Mouse (Mus musculus): Measurements from ENCODE around the gene Flot1. TPM values are rescaled to one million over a fixed set of nuclear protein-coding genes. Genes with fewer than 3 reads are reported as not detected.

Gene Flot1
- polyA plus RNA-seq (2012; rRNA removed), result 29.9 and 35.8 TPM in 2 replicates

DNA sequence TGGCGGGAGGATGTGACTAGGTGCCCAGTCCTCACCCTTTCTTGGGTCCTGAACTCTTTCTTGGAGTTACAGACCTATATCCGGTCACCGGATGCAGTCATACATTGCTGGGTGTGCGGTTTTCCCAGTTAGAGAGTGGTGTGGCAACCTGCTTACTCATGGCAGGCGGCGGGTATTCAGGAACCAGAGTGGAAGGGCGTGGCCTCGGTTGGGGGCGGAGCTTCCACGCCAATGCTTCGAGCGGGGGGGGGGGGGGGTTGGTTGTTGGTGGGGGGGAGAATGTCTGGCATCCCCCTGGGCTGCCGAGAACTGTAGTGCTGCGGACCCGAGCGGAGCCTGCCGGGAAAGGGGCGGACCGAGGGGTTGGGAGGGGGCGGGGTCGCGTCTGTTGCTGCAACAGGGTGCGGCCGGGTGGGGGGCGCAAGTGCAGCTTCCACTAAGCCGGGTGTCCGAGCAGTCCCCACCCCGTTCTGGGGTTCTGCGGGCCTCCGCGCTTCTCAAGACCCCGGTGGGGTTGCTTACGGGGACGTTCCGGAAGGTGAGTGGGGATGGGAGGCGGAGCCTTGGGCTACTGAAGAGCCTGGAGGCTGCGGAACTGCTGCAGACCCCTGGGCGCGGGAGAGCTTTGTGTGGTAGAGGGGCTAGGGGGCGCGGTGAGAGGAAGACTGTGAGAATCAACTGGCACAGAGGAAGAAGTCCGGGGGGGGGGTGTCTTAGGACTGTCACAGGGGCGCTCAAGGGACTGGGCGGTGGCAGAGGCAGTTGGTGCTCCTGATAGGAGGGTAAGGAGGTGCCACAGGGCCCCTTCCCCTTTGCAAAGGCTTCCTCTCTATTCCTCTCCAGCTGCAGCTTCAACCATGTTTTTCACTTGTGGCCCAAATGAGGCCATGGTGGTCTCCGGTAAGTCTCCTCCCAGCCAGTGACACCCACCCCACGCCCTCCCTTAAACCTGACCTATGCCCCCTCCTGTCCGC, at the start of gene Flot1:
TSS of gene Flot1 (plus strand) at position 267 of the 974 bp plus-strand sequence.
- 0 out of 2 replicates have a peak, but pooled peaks cover 1% of the 10 kb centered on the region for H3K36me3 ChIP-seq (ENCODE audit: control insufficient read depth, insufficient read depth, low read length)
- peaks cover 14% of the 10 kb centered on the region; the same call in 1 of the 2 replicates for H3K4me1 ChIP-seq (ENCODE audit: control insufficient read depth, insufficient read depth, insufficient read length)
- no peak for TF ChIP-seq POLR2A (IDR thresholded peaks at IDR 0.05; ENCODE audit: low read depth, low read length)
- TF ChIP-seq CTCF (IDR thresholded peaks at IDR 0.05; ENCODE audit: extremely low read depth, insufficient read depth, insufficient read length, insufficient replicate concordance), result no peak
- 0 out of 2 replicates have a peak, but pooled peaks cover 2% of the 10 kb centered on the region for H3K27me3 ChIP-seq (ENCODE audit: control insufficient read depth, insufficient read depth, low read length)
- peak within 1 kb of the TSS; percentile 77 for H3K4me3 ChIP-seq (ENCODE audit: extremely low read depth, insufficient read depth, insufficient read length)
- DNase-seq (ENCODE audit: low read depth in 1 of 2, low spot score in 2 of 2), result peak; percentile 41 to 68
- H3K27ac ChIP-seq (ENCODE audit: insufficient read depth, low read length), result peak within 1 kb of the TSS; percentile 78
- WGBS, result 1% methylated on average over 46 of the region's 47 CpGs

GRCm38 (mm10) chr17:35776811-35777609, 46.0 kb upstream of the Flot1 start:
- Histone ChIP-seq H3K27me3 (ENCODE audit: control insufficient read depth, insufficient read depth, low read length) (no peaks in the 10 kb centered on the region), H3K4me3 (ENCODE audit: extremely low read depth, insufficient read depth, insufficient read length) (no peak overlapping the region), H3K4me1 (ENCODE audit: control insufficient read depth, insufficient read depth, insufficient read length) (peaks cover 5% of the 10 kb centered on the region; the same call in 1 of the 2 replicates), H3K27ac (ENCODE audit: insufficient read depth, low read length) (no peak overlapping the region), H3K36me3 (ENCODE audit: control insufficient read depth, insufficient read depth, low read length) (no peaks in the 10 kb centered on the region)
- no peak for DNase-seq (ENCODE audit: low read depth in 1 of 2, low spot score in 2 of 2)
- WGBS, result 29% methylated on average over 13 of the region's 13 CpGs
- TF ChIP-seq POLR2A (IDR thresholded peaks at IDR 0.05; ENCODE audit: low read depth, low read length), result no peak
- no peak for TF ChIP-seq CTCF (IDR thresholded peaks at IDR 0.05; ENCODE audit: extremely low read depth, insufficient read depth, insufficient read length, insufficient replicate concordance)

DNA sequence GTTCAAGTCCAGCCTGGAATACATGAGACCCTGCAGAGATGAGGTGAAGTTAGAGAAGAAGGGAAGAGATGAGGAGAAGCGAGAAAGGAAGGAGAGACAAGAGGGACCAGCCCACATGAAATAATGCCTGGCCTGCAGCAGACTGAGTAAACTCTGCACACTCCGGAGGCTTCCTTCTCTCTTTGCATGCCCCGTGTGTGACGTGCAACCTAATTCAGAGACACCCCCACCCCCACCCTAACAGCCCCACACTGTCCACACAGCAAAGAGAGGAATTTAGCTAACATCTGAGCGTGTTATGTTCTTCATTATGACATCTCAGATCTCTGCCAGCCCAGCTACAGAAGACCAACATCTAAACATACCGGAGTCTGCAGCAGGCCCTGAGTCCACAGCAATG, 44.1 kb upstream of the Flot1 start:
- no peak overlapping the region for H3K27ac ChIP-seq (ENCODE audit: insufficient read depth, low read length)
- H3K4me1 ChIP-seq (ENCODE audit: control insufficient read depth, insufficient read depth, insufficient read length), result peaks cover 5% of the 10 kb centered on the region; the same call in 1 of the 2 replicates
- DNase-seq (ENCODE audit: low read depth in 1 of 2, low spot score in 2 of 2), result no peak
- H3K27me3 ChIP-seq (ENCODE audit: control insufficient read depth, insufficient read depth, low read length), result no peaks in the 10 kb centered on the region
- WGBS, result 65% methylated on average over 6 of the region's 6 CpGs
- TF ChIP-seq CTCF (IDR thresholded peaks at IDR 0.05; ENCODE audit: extremely low read depth, insufficient read depth, insufficient read length, insufficient replicate concordance) (no peak), POLR2A (IDR thresholded peaks at IDR 0.05; ENCODE audit: low read depth, low read length) (no peak)
- no peaks in the 10 kb centered on the region for H3K36me3 ChIP-seq (ENCODE audit: control insufficient read depth, insufficient read depth, low read length)
- H3K4me3 ChIP-seq (ENCODE audit: extremely low read depth, insufficient read depth, insufficient read length), result no peak overlapping the region

DNA sequence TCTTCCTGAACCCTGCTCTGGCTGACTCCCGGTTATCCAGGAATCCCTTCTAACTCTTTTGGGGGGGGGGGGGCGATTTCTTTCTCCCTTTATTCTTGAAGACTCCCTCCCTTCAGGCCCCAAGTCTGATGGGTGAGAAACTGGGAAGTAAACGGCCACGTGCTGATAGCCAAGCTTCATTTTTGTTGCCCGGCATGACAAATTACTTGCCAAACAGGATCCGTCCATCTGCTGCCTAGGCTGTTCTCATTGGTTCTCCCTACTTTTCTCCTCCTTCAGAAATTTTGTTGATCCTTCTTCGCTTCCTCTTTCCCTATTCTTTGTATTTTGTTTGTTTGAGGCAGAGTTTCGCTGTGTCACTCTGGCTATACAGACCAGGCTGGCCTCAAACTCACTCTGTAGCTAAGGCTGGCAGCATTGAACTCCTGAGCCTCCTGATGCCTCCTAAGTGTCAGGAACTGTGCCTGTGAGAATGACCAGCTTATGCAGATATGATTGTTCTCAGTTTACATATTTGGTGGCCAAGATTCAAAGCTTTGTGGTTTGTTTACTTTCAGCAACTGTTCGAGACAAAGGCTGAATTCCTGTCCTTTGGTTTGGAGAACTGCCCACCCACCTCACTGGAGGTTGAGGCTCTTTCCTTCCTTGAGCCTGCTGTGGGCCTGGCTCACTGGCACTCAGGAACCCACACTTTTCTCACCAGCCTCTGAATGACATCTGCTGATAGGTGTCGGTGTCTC, 43.4 kb upstream of the Flot1 start:
- Histone ChIP-seq H3K27ac (ENCODE audit: insufficient read depth, low read length) (no peak overlapping the region), H3K4me1 (ENCODE audit: control insufficient read depth, insufficient read depth, insufficient read length) (peaks cover 5% of the 10 kb centered on the region; the same call in 1 of the 2 replicates), H3K4me3 (ENCODE audit: extremely low read depth, insufficient read depth, insufficient read length) (no peak overlapping the region), H3K36me3 (ENCODE audit: control insufficient read depth, insufficient read depth, low read length) (no peaks in the 10 kb centered on the region), H3K27me3 (ENCODE audit: control insufficient read depth, insufficient read depth, low read length) (no peaks in the 10 kb centered on the region)
- WGBS, result 61% methylated on average over 10 of the region's 10 CpGs
- no peak for TF ChIP-seq POLR2A (IDR thresholded peaks at IDR 0.05; ENCODE audit: low read depth, low read length)
- no peak for TF ChIP-seq CTCF (IDR thresholded peaks at IDR 0.05; ENCODE audit: extremely low read depth, insufficient read depth, insufficient read length, insufficient replicate concordance)
- DNase-seq (ENCODE audit: low read depth in 1 of 2, low spot score in 2 of 2), result no peak

DNA sequence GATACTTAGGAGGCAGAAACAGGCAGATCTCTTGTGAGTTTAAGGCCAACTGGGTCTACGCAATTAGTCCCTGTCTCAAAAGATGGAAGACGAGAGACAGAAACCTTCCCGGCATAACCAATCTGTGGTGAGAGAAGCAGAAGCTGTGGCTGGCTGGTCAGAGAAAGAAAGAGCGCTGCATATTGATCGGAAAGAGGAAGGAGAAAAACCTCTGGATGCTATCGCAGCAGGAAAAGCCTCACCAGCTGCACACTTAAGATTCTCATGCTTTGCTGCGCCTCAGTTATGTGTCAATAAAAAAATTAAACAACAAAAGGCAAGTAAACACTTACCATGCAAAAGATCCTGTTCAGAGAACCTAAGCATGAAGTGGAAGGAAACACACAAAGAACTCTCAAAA, 42.7 kb upstream of the Flot1 start:
- Histone ChIP-seq H3K4me1 (ENCODE audit: control insufficient read depth, insufficient read depth, insufficient read length) (peaks cover 5% of the 10 kb centered on the region; the same call in 1 of the 2 replicates), H3K36me3 (ENCODE audit: control insufficient read depth, insufficient read depth, low read length) (no peaks in the 10 kb centered on the region), H3K4me3 (ENCODE audit: extremely low read depth, insufficient read depth, insufficient read length) (no peak overlapping the region), H3K27me3 (ENCODE audit: control insufficient read depth, insufficient read depth, low read length) (no peaks in the 10 kb centered on the region), H3K27ac (ENCODE audit: insufficient read depth, low read length) (no peak overlapping the region)
- WGBS, result 30% methylated on average over 7 of the region's 7 CpGs
- TF ChIP-seq CTCF (IDR thresholded peaks at IDR 0.05; ENCODE audit: extremely low read depth, insufficient read depth, insufficient read length, insufficient replicate concordance) (no peak), POLR2A (IDR thresholded peaks at IDR 0.05; ENCODE audit: low read depth, low read length) (no peak)
- DNase-seq (ENCODE audit: low read depth in 1 of 2, low spot score in 2 of 2), result no peak

GRCm38 (mm10) chr17:35782398-35782797, 40.6 kb upstream of the Flot1 start:
- DNase-seq (ENCODE audit: low read depth in 1 of 2, low spot score in 2 of 2), result no peak
- H3K27ac ChIP-seq (ENCODE audit: insufficient read depth, low read length), result no peak overlapping the region
- TF ChIP-seq CTCF (IDR thresholded peaks at IDR 0.05; ENCODE audit: extremely low read depth, insufficient read depth, insufficient read length, insufficient replicate concordance) (no peak), POLR2A (IDR thresholded peaks at IDR 0.05; ENCODE audit: low read depth, low read length) (no peak)
- H3K27me3 ChIP-seq (ENCODE audit: control insufficient read depth, insufficient read depth, low read length), result no peaks in the 10 kb centered on the region
- no peaks in the 10 kb centered on the region for H3K4me1 ChIP-seq (ENCODE audit: control insufficient read depth, insufficient read depth, insufficient read length)
- no peaks in the 10 kb centered on the region for H3K36me3 ChIP-seq (ENCODE audit: control insufficient read depth, insufficient read depth, low read length)
- H3K4me3 ChIP-seq (ENCODE audit: extremely low read depth, insufficient read depth, insufficient read length), result no peak overlapping the region
- WGBS, result 92% methylated on average over 2 of the region's 2 CpGs

All from spleen, adult 2 months (tissue).